Mouse (Mus musculus) lung, postnatal 10 days (tissue): Measurements from ENCODE around the gene Unc79.
A peak's percentile ranks its signal among the peaks of the same experiment; 100 is the strongest.

Experiments
- DNase-seq: peaks from one replicate; pipeline ENCODE4 v3.0.0; 2021

The Unc79 gene

DNA sequence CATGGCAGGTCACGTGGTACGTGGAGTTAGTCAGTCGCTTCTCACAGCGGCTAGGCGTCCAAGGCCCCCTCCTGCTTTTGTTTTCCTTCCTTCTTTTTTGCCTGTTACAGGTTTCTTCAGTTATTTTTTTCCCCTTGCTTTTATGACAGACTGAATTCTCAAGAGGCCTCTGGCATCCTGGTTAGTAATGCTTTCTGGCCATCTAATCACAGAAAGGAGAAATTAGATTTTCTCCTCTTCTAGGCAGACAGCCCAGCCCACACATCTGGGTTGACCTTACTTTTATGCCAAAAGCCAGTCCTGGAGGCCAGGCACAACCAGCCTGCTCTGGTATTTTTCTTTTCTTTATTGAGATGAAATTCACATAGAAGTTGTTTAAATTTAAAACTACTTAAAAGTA lies 94.1 kb downstream of the Unc79 start:
- no peak for DNase-seq

DNA sequence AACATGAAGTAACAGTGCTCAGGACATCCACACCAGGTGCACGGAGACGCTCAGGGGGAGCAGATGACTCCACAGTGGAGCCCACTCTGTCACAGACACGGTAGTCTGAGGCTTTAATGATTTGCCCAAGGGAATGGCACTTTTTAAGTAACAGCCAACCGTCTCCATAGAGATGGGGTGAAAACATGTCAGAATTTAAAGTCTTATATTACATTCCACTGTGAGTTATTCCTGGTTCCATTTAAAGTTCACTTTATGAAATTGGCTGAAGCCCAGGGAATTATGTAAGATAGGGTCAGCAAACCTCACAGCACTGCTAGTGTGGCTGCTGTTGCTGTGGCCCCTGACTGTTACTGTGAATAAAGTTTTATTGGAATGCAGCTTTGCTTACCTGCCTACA lies 95.8 kb downstream of the Unc79 start:
- no peak for DNase-seq

DNA sequence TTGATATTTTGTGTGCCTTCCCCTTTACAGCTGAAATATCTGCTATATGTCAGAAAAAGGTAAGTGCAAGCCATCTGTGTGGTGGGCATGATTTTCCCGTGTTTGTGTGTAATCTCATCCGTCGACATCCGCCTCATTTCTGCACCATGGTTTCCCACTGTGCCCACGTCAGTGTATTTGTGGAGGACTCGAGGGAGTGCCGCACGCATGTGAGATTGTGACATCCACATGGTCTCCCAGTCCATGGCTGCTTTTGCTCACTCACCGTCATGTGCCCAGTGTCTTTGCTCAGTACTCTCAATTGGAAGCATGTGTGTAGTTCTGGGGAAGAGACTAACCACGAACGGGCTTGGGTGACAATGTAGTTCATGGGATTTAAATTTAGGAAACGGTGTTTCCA lies 101.2 kb downstream of the Unc79 start:
- no peak for DNase-seq

DNA sequence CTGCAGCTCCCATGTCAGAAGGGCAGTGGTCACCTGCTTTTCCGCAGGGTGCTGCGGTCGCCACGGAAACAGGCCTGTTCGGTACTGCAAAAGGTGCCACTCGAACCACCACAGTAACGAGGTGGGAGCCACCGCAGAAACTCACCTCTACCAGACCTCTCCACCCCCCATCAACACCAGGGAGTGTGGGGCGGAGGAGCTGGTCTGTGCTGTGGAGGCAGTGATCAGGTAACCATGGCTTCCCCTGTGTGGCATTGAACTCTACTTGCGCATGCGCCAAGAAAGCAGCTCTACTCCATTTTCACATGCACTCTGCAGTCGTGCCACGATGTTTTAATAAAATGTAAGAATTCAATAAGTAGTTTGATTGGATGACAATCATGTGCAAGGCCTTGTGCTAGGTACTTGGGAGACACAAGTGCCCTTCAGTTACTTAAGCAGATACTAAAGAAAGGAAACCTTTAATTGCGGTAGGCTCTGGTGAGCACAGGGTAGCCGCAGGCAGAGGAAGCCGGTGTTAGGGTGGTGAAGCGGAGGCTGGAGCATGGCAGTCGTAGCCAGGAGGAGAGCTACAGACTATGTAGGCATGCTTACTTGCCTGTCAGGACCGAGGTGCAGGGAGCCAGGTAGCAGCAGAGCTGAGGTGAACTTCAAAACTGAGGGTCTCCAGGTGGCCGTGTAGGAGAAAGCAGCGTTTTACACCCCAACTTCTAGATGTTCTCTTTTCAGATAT lies 110.8 kb downstream of the Unc79 start:
- DNase-seq = no peak

DNA sequence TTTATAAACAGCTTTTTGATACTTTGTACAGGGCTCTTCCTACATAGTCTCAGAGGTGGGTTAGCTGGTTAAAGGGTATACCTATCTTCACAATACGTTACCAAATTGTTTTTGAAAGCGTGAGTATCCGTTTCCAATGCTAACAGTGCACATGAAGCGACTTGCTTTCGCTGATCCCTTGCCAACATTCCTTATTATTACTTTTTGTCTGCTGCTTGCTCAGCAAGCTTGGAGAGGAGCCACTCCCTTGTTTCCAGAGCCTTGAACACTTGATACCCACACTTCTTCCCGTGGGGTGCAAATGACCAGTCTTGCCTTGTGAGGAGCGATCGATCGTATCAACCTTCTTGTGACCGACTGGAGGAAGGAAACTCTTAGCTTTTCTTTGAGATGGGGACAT lies 112.1 kb downstream of the Unc79 start:
- no peak for DNase-seq

DNA sequence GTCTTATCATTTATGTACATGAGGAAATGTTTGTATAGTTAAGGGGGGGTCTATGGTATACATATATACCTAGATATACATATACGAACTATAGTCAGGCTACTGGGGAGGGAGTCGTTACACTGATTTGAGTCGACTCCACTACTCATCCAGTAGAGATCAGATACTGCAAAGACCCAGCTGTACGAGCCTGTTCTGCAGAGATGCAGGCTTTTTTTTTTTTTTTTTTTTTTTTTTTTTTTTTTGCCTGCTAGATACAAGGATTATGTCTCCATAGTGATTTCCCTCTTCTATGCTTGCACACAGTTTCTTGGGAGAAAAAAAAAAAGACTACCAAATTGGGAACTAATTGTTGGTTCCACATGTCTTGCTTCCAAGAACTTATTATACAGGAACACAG lies 113.5 kb downstream of the Unc79 start:
- DNase-seq = no peak

DNA sequence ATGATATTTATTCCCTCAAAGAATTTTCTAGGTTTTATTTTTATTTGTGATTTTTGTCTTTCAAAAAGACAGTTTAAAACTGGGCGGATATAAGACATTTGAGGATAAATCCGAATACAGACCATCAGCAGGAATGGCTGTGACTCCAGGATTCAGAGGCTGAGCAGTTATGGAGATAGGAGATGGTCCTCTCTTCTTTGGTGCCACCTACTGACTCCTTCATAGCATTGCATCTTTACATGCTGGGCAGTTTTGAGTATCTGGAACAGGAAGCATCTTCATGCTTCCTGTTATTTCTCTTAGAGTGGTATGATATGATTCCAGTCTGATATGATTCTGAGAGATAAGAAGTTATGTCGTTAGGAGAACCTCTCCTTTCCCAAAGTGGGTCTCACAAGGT lies 116.3 kb downstream of the Unc79 start:
- peak; percentile 55 for DNase-seq

DNA sequence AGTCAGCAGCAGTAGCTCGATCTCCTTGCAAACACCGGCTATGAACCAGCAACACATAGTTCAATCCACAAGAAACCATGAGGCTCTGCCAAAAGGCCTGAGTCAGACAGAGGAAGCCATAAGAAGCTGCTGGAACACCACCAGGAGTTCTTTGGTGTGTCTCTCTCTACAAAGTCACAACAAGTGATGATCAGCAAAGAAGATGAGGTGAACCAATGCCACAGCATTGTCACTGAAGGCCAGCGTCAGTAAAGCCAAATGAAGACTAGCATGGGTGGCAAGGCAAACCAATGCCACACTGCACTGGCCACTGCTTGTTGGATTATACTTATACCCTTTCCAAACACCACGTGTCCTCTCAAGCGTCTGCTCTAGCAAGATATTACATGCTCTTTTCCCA lies 119.5 kb downstream of the Unc79 start:
- no peak for DNase-seq

DNA sequence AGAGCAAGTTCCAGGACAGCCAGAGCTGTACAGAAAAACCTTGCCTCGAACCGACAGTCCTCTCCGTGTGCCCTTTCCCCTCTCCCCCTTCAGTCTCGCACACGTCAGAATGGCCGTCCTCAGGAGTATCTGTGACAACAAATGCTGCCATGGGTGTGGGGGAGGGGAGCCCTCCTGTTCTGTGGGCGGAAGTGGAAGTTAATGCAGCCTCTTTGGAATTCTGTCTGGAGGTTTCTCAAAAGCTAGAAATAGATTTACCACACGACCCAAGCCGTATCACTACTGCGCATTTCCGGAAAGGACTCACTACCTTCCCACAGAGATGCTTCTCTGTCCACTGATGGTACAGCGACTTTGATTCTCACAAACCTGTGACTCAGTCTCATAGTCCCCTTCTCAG lies 120.9 kb downstream of the Unc79 start:
- DNase-seq = no peak

DNA sequence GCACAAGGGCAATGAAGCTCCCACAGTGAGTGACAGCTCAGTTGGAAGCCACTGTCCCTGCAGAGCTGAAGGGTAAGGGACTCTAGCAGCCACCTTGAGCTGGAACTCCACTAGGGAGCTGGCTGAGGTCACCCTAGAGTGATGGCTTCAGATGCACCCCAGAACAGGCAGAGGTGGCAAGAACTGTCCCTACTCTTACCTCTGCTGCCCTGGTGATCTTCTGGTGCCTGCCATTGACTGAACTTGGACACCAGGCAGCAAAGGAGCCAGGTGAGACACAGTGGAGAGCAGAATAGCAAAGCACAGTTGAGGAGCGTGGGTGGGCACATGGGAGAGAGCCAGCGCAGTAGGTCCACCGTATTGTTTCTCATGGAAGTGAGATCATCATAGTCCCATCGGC lies 125.3 kb downstream of the Unc79 start:
- DNase-seq = no peak

DNA sequence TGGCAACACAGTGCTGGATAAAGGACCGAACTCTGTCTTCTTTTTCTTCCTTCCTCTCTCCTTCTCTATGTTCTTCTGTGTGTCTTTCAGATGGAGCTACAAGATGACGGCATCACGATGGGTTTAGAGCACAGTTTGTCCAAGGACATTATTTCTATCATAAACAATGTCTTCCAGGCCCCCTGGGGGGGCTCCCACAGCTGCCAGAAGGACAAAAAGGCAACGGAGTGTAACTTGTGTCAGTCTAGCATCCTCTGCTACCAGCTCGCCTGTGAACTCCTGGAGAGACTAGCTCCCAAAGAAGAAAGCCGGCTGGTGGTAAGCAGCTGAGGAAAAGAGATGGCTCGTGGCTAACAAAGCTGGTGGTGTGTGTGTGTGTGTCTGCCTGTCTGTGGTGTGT lies 130.1 kb downstream of the Unc79 start:
- DNase-seq = no peak

DNA sequence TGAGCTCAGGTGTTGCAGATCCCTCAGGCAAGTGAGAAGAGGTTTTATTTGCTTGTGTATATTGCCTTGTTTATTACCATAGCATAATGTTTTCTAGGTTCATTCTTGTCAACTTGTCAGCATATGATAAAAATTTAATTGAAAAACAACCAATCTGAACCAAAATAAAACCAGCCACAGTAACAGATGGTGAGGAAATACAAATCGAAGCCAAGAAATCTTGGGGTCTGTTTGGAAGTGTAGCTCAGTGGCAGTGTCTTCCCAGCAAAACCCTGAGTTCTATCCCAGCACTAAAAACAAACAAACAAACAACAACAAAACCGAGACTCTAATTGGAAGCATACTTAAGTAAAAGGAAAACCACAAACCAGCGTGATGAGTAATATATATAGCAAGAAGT lies 131.4 kb downstream of the Unc79 start:
- no peak for DNase-seq

DNA sequence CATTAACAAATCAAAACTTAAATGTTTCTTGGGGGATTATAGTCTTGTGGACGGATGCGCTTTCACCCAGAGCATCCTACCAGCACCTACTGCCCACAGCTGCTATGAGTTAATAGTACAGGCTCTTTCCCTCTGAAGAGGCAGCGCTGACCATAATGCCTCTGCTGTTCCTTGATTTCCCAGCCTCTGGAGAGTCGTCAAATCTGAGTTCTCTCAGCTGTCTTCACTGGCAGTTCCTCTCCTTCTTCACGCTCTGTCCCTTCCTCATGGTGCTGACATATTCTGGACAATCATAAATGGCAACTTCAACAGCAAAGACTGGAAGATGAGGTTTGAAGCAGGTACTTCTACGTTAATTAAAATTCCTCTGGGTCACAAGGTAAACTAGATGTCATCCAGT lies 143.2 kb downstream of the Unc79 start:
- no peak for DNase-seq

DNA sequence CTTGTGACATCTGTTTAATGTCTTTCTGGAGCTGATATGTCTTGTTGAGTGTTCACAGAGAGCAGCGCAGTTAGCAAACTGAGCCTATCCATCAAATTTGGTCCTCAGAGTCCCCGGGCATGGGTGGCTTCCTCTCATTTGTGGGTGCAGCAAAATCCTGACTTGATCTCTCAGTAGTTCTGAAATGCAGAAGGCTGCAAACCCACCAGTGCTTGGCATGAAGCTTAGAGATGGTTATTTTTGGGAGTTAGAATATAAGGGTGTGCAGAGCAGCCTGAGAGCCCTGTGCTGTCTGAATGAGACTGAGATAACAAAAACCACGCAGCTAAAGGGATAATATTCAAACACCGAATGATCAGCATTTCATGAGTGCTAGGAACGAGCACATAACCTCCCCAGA lies 146.5 kb downstream of the Unc79 start:
- no peak for DNase-seq

DNA sequence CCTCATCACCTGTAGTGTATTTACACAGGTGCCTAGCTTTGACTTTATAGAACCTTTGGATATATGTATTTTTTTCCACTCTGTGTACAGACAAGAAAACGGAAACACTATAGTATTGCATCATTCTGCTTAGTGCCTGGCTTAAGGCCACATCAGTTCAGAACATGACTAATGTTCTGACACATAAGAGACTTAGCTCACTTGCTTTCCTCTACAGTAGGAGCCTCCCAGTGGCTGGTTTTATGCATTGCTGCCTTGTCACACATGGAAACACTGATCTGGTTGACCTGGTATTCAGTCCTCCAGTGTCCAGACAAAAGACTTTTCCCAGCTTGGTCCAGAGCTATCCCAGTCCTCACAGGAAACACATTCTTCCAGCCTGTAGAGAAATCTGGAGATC lies 150.5 kb downstream of the Unc79 start:
- DNase-seq = peak; percentile 40

DNA sequence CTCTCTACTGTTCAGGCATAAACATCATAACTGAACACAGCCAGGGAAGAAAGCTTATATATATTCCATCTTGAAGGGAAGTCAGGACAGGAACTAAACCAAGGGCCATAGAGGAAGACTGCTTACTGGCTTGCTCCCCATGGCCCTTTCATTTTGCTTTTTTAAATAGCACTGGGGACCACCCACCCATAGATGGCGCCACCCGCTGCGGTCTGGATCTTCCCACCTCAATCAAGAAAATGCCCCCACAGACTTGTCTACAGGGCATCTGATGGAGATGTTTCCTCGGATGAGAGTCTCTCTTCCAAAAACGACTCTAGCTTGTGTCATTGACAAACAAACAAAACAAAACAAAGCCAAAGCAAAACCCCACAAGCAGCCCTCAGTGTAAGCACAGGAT lies 151.4 kb downstream of the Unc79 start:
- peak; percentile 6 for DNase-seq

DNA sequence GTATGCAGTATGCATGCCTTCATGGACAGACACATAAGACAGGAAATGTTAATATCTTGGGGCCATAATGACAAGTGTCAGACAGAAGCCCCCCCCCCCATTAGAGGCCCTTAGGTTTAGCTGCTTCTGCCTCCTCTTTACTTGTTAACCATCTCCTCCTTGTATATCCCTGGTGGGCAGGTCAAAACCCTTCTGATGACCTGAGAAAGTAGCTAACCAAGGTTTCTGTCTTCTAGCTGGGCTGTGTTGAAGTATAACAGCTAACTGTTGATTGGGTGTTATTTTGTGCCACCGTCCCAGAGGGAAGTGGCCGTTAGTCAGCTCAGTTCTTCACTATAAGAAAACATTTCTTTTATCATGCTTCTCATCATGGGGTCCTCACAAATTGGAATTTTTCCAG lies 154.4 kb downstream of the Unc79 start:
- no peak for DNase-seq

DNA sequence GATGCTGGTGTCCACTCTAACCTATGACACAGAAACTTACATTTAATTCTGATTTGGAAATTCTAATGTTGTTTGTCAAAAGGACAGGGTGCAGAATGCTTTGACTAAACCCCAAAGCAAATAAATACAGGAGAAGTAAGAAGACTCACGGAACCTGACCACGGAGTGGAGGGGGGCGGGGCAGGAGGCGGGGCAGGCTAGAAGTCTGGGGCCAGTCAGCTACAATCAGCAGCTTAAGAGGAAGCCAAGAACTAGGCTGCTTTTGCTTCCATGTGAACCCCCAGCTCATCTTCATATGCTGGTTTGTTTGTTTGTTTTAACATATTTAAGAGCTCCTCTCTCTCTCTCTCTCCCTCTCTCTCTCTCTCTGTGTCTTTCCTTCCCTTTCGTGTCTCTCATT lies 154.9 kb downstream of the Unc79 start:
- no peak for DNase-seq

DNA sequence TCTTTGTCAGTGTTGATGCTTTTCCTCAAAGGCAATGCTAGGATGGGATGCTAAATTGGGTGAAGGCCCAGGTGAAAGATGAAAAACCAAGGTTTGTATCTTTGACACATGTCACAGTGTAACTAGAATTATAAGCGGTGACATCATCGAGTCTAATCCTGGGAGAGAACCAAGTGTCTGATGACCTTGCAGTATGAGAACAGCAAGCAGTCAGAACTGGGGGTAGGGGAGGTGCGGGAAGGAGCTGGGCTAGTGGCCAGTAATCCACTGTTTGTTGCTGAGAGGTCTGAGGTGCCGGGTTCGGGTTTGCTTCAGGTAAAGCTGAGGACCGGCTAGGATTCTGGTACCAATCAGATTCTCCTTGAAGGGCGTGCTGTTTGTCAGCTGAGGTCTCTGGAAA lies 160.6 kb downstream of the Unc79 start:
- no peak for DNase-seq

DNA sequence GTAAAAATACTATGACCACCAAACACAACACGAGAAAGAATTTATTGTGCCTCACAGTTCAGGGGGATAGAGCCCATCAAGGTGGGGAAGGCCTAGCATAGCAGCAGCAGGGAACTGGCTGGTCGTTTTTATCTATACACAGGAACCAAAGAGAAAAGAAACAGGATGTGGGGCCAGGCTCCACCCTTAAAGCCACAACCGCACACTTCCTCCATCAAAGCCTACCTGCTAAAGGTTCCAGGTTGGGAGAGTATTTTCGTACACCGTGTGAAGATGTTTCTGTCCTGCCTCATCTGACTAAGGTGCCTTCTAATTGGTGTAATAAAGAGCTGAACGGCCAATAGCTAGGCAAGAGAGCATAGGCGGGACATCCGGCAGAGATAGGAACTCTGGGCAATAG lies 168.0 kb downstream of the Unc79 start:
- no peak for DNase-seq

DNA sequence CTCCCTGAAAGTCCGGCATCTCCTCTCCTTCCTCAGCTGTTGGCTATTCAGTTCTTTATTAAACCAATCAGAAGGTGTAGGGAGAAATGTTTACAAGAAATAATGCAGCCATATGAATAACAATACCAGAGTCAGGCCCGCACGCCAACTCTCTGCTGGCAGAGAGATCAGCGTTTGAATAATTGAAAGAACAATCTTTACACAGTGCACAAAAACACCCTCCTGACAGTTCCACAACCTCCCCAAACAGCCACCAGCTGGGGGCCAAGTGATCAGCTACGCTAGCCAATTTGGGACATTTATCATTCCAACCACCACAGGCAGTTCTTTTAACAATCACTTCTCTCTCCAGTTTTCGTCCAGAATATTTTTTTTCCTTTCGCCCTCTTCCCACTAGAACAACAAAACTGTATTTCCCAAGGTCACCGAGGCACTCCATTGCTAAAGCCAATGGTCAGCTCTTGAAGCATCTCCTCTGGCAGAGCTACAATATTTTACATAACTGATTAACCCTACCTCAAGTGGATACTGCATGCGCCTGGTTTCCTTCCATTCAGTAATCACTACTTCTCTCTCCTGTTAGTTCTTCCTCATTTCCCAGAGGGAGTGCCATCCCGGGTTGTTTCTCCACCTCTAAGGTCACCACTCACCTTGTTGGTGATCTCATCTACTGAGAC lies 169.0 kb downstream of the Unc79 start:
- peak; percentile 49 for DNase-seq

DNA sequence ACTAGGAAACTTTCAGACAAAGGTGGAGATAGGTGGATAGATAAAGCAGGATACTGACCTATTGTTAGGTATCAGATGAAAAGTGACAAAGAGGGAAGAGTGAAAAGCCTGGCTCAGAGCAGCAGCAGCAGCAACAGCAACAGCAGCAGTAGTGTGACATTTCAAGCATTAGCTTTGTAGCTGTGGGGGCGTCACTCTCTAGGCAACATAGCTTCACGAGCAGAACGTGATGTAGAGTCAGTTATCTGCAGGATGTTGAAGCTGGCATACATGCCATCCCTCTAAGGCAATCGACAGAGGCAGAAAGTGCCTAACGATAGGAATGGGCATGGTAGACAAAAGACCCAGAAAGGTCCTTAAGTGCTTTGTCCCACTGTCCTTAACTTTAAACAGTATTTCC lies 173.3 kb downstream of the Unc79 start:
- DNase-seq = no peak

DNA sequence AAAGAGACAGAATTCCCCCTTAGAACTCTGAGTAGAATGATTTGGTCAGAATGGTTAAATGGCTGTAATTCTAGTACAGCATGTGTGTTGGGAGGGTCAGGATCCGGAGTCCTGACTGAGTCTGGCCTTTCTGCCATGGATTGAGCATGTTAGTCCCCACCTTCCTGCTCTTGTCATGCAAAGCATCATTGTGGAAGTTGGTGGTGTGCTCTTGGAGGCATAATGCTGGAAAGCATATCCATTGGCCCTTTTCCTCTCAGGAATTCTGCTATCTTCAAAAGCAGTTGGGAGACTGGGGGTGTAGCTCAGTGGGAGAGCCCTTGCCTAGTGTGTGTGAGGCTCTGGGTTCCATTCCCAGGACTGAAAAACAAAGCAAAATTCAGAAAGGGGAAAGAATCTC lies 175.2 kb downstream of the Unc79 start:
- DNase-seq = no peak

DNA sequence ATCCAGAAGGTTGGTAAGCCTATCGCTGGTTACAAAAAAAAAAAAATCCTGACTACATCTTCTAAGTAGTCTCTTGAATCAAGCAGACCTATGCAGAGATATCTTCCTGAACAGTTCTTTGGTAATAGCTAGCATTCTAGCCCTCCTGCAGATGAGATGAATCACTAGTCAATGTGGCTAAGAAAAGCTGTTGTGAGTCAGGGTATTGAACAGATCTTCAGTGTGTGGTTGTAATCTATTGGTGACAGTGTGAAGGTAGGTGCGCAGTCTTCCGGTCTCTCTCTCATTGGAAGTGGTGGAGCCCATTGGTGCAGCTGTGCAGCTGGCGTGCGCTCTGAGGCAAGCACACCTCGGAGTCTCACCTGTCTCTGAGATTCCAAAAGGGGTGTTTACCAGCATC lies 180.3 kb downstream of the Unc79 start:
- DNase-seq = no peak
